Mouse (Mus musculus) left cerebral cortex, postnatal 4 days (tissue): Measurements from ENCODE around the gene Myrip. TPM values are rescaled to one million over a fixed set of nuclear protein-coding genes. Genes with fewer than 3 reads are reported as not detected.

Experiments
- DNase-seq: peaks from one replicate; pipeline ENCODE4 v3.0.0-alpha.2; 2022
- intact Hi-C: fragments of 180-260 bp; cut with DNase I; formaldehyde crosslinking; loops from one replicate; pipeline ENCODE4 v1.15.1; 2025
- total RNA-seq, 2 experiments: library from RNA; stranded (reverse); gene quantifications; 2 replicates each; pipeline ENCODE4 v1.2.3; 2021

The Myrip gene
- total RNA-seq, 2 experiments from 2014 or later: 24.7 to 25.2 TPM

DNA sequence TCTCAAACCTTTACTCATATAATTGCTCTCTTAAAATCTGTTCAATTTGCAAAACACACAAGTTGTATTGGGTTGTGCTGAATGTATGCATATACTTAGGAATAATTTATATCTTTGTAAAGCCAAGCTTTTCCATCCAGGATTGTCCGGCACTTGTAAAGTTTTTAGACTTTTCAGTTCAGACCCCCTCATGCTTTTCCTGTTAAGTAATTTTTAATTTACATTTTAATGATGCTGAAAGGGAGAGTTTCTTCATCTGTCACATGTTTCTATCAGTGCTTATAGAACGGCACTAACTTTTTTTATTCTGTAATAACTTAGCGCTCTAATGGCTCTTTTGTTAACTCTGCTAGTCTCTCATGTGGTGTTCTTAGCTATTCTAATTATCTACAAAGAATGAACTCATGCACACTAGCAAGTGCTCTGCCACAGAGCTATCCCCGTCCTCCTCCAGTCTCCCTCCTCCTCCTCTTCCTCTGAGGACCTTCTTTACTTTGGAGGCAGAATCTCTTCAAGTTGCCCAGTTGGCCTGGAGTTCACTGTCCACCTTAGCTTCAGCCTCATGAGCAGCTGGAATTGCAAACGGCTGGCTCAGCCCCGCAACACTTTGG lies 136.1 kb downstream of the Myrip start:
- intact Hi-C loops: loop anchor here (5.0 kb wide), 1 partner anchor 135 kb away; the partner anchor contains the start of gene Rpl14
- no peak for DNase-seq

DNA sequence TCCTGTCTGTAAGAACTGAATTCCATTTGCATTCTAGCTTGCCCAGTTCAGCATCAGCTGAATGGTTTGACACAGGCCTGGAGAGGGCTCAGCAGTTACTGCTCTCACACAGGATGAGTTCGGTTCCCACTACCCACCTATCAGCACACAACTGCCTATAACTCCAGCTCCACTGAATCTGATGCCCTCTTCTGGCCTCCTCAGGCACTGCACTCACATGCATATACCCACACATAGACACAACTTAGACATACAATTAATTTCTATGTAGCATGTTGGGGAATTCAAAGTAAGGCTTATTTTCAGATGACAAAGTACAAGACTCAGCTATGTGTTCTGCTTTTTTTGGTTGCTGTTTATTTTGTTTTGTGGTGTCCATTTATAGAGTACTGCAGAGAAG lies 137.0 kb downstream of the Myrip start:
- intact Hi-C loops: loop anchor here (5.0 kb wide), 1 partner anchor 134 kb away; the partner anchor contains the start of gene Rpl14
- DNase-seq: no peak

- intact Hi-C loops: loop anchor here (5.0 kb wide), 1 partner anchor 134 kb away; the partner anchor contains the start of gene Rpl14
- peak; percentile 51 for DNase-seq
Observed at GRCm38 (mm10) chr9:120438781-120439180, 137.5 kb downstream of the Myrip start.

DNA sequence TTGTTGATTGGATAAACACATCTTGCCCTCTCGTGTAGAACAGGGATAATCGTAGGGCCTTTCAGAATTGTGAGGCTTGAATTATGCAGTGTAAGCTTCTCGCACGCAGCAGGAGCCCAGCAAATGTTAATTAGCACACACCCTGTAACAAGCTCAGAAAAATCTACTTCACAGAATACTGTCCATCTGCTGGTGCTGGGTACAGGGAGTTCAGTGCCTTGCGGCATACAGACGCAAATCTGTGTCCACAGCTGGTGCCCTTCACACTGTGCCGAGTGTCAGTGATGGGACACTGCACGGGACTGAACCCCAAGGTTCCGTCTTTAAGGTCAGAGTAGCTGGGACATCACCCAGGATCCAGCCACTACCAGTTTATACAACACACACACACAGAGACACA lies 143.3 kb downstream of the Myrip start:
- intact Hi-C loops: no loop called here
- no peak for DNase-seq

DNA sequence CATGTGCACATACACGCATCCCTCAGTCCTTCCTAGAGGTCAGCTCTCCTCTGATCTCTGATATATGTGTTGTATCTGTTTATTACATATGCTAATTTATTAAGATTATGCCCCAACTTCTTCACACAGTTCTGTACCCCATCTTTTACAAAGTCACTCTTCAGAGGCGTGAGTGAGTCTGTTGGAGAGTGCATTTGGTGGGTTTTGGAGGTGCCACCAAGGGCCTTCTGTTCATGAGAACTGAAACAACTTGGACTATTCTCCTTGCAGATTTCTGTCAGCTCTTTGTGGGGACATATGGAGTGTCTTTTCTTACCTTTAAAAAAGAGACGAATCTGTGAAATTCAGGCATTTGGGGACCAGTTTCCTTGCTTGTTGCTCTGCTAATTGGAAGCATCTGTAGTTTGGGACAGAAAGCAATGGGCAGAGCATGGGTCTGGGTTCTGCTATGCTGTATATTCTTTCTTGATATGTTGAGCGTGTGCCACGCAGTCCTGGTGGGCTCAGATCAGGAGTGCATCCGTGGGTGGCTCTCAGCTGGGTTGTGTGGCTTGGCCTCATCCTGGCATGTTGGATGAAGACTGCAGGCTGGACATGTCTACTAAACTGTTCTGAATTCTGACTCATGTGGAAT lies 148.5 kb downstream of the Myrip start:
- DNase-seq: no peak
- intact Hi-C loops: no loop called here

- intact Hi-C loops: no loop called here
- DNase-seq: peak; percentile 15
Observed at GRCm38 (mm10) chr9:120455768-120456655, 154.7 kb downstream of the Myrip start.

GRCm38 (mm10) chr9:120470431-120470830 lies 169.1 kb downstream of the Myrip start:
- intact Hi-C loops: no loop called here

DNA sequence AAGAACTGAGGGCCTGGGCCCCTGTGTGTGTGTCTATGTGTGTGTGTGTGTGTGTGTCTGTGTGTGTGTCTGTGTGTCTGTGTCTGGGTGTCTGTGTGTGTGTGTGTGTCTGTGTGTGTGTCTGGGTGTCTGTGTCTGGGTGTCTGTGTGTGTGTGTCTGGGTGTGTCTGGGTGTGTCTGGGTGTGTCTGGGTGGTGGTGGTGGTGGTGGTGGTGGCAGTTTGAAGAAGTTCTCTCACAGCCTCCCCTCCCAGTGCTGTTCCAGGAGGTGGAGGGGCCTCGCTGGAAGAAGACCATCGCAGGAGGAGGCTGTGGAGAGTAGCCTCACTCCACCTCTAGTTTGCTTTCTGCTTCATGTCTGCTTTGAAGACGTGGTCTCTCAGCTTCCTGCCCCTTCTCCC lies 180.3 kb downstream of the Myrip start:
- DNase-seq: no peak
- intact Hi-C loops: no loop called here

More at GRCm38 (mm10) chr9:120470431-120470830, 169.1 kb downstream of the Myrip start:
- DNase-seq: no peak

DNA sequence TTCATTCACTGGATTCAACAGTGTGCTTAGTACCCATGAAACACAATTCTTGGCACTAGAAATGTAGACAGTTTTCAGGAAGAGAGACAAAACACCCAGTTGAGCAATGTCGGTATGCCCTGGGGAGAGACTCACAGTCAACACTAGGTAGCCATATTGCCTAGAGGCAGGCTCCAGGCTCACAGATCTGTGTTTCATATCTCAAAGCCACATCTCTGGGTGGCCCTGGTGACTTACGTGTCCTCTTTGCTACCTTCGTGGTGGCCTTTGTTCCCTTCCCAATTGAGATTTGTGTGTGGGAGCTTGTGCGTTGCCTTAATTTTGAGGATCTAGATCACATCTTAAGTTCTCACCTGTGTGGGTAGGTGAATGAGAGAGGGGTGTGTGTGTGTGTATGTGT lies 181.1 kb downstream of the Myrip start:
- DNase-seq: no peak
- intact Hi-C loops: no loop called here

DNA sequence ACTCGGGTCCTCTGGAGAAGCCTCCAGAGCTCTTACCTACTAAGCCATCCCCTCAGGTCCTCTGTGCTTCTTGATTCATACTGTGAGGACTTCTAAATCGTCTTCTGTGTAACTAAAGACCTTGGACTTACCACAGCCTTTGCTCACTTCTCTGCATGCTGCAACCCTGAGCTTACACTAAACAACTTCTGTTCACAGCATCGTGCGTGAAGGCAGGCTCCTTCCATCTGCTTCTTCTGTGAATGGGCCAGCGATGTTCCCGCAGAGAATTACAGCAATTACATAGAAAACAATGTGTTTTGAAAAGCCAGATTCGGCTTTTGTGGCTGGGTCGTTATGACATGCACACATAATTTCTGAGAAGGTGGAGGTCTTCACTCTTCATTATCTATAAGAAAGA lies 181.8 kb downstream of the Myrip start:
- intact Hi-C loops: no loop called here
- no peak for DNase-seq

DNA sequence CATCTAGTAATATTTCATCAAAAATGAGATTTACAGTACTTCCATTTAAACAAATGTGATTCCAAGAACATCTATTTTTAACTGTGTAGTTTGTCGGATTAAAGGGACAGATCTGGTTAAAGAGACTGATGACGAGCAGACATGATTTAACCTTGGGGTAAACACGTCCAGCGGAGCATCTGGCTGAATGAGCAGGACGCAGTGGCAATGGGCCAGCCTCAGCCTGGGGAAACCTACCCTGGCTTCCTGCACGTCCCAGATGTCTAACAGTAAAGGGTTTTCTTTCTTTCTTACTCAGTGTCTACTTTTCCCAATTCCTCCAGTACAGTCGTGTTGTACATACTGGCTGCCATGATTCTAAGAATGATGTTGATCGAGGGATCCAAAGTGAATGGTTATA lies 185.8 kb downstream of the Myrip start:
- intact Hi-C loops: no loop called here
- no peak for DNase-seq

GRCm38 (mm10) chr9:120491509-120491908 lies 190.2 kb downstream of the Myrip start:
- DNase-seq: no peak
- intact Hi-C loops: no loop called here

GRCm38 (mm10) chr9:120492010-120492399 lies 190.7 kb downstream of the Myrip start, which contains the start of gene Eif1b:
Gene Eif1b, plus strand, starts transcription at chr9:120492232.
- no peak for DNase-seq
- intact Hi-C loops: no loop called here

- intact Hi-C loops: no loop called here
- DNase-seq: peak; percentile 77
Observed at GRCm38 (mm10) chr9:120492400-120493351, 191.4 kb downstream of the Myrip start.

GRCm38 (mm10) chr9:120493781-120494180 lies 192.5 kb downstream of the Myrip start:
- intact Hi-C loops: no loop called here
- no peak for DNase-seq

GRCm38 (mm10) chr9:120496691-120497090 lies 195.4 kb downstream of the Myrip start:
- DNase-seq: peak; percentile 64
- intact Hi-C loops: loop anchor here (2.0 to 5.0 kb wide), 2 partner anchors 62 to 354 kb away; no protein-coding TSS in a partner anchor

GRCm38 (mm10) chr9:120497983-120498382 lies 196.7 kb downstream of the Myrip start:
- intact Hi-C loops: loop anchor here (2.0 to 5.0 kb wide), 2 partner anchors 63 to 356 kb away; no protein-coding TSS in a partner anchor
- DNase-seq: no peak

GRCm38 (mm10) chr9:120501191-120501902 lies 200.0 kb downstream of the Myrip start:
- DNase-seq: no peak
- intact Hi-C loops: loop anchor here (5.0 kb wide), 1 partner anchor 66 kb away; no protein-coding TSS in a partner anchor

DNA sequence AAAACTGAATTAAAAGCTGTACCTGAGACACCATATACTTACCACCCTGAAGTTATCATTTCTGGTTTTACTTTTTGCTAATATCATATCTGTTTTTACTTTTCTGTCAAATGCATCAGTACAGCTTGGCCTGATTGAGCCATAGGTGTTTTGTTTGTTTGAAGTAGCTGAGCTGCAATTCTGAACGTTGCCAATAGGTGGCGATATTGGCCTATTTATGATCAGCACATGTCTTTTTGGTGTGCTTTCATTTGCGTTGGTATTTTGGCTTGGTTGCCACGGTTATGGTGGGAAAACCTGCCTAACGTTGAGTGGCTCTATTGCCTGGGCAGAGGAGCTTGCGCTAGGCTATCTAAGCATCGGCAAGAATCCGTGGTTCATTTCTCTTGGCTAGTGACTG lies 200.7 kb downstream of the Myrip start:
- intact Hi-C loops: loop anchor here (5.0 kb wide), 1 partner anchor 65 kb away; no protein-coding TSS in a partner anchor
- DNase-seq: peak; percentile 79
